Mouse (Mus musculus) cortical plate, adult 2 months (tissue): Measurements from ENCODE around the gene Foxn4.

ENCODE experiments used
- CTCF ChIP-seq: fragments of 200-500 bp; IDR thresholded peaks from 2 replicates; pipeline ENCODE4 v1.5.1; 2011; ENCODE audit warnings: mild to moderate bottlenecking, control low read depth, low read length; ENCODE audit not compliant: insufficient read depth; ENCODE audit errors: extremely low read depth
- POLR2A ChIP-seq: fragments of 200-500 bp; IDR thresholded peaks from 2 replicates; pipeline ENCODE4 v1.6.1; 2011; ENCODE audit warnings: mild to moderate bottlenecking, low read length, control low read depth; ENCODE audit not compliant: insufficient read depth; ENCODE audit errors: extremely low read depth

DNA sequence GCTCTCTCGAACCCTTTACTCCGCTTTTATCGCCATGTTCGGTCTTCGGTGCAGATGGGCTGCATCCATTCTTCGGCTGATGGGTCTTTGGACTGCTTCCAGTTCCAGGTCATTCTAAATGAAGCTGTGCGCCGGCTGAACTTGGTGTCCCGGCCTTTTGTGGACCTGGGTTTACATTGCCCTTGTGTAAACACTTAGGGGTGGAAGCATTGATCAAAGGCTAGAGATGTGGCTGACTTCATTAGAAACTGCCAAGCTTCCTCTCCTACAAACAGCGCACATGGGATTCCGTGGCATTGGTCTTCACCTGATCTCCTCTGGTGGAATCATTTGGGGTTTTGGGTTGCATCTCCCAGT, 36.1 kb upstream of the Foxn4 start:
- TF ChIP-seq CTCF (no peak), POLR2A (no peak)
